Mouse (Mus musculus) spleen, postnatal 36 days (tissue): ENCODE data around the gene Fgf22.
"Not testable (repeated sequence)": the region's sequence is repeated elsewhere in the genome, so short reads cannot be mapped to it uniquely, and the experiment has no call there.

Experiments used
- DNase-seq, 2 experiments: peaks; one replicate each; pipeline ENCODE4 v3.0.0; 2022; ENCODE audit warnings: low spot score in 2 of 2, mixed read lengths in 1 of 2

Fgf22 gene

DNA sequence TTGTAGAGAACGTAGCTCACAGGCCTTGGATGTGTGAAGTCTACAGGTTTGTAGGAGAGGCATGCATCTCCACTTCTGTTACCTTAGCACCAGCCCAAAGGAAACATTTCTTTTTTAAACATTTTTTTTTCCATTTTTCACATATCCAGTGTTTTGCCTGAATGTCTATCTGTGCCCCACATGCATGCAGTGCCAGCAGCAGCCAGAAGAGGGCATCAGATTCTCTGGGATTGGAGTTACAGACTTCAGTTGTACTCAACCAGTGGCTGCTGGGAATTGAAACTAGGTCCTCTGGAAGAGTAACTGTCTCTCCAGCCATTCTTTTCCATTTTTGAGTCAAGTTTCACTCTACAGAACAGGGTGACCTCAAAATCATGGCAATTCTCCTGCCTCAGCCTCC, 22.4 kb upstream of the Fgf22 start:
- DNase-seq = no peak

GRCm38 (mm10) chr10:79733847-79734246, 21.0 kb upstream of the Fgf22 start:
- DNase-seq = no peak

DNA sequence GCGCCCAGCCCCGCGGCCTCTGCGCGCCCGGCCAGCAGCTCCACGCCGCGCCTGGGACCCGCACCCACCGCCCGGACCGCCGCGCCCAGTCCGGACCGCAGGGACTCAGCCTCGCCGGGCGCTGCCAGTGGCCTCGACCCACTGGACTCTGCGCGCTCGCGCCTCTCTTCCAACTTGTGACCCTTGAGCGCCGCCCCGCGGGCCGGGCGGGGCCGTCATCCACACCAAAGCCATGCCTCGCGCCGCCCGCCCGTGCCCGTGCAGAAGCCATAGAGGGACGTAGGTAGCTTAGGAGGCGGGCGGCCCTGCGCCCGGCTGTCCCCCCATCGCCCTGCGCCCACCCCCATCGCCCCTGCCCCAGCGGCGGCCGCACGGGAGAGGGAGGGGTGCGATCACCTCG, 19.5 kb upstream of the Fgf22 start:
- DNase-seq = no peak

DNA sequence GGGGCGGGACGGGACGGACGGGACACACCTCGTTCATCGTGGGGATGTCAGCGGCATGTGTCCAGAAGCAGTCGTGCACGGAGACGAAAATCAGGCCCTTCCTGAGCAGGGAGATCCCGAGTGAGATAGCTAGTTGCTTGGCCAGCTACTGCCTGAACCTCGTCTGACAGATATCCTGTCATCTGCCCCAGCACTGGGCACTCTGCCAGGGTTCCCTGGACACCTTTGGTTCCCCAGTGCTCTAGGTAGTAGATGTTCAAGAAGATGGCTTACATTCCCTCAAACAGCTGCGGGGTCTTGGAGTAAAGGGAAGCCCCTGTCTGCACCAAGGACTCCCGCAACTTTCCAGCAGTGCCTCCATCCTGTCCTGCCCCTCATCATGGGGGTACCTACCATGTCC, 18.2 kb upstream of the Fgf22 start:
- no peak for DNase-seq

DNA sequence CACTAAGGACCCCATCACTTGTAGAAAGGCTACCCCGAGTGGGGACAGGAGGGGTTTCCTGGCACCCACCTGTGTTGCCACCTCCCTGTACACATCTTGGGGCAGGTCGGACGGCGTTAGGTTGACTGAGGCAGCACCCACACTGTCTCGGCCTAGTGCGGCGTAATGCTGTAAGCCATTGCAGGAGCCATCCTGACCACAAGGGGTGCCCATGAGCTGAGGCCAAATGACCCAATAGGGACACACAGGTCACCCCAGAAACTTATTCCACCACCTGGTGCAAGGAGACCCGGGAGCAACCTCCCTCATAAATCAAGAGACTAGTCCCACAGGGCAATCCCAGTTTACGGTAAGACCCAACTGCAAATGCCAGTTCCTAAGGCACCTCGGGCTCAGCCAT, 16.6 kb upstream of the Fgf22 start:
- no peak for DNase-seq

DNA sequence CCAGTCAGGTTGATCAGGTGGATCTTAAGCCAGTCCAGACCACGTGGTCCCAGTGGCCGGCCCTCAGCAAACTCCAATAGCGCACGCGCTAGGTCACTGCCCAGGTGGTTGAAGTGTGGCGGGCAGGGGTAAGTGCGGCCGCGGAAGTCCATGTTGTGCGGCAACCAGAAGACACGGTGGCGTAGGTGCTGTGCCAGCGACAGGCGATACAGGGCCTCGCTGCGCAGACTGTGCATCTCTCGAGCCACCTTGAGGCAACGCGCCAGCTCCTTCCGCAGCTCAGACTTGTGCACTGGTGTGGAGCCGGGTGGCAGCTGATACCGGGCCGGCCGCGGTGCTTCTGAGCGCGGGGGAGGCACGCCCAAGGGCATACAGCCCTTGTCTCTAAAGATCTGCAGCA, 15.6 kb upstream of the Fgf22 start:
- DNase-seq = no peak

DNA sequence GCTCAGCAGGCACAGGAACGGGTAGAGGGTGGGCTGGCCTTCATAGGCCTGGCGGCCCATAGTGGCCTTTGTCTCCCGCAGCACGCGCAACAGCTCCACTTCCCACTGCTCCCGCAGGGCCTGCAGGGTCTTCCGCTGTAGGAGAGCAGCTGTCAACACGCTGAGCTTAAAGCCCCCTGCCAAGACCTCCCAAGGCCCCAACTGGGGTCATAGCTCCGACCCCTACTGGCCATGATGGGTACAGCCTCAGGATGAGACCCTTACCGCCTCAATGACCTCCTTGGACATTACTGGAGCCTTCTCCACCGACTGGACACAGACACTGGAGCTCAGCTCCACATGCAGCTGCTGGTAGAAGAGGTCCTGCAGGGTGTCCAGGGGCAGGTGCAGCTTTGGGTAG, 14.0 kb upstream of the Fgf22 start:
- DNase-seq = no peak

GRCm38 (mm10) chr10:79743161-79743560, 11.7 kb upstream of the Fgf22 start:
- DNase-seq = no peak

DNA sequence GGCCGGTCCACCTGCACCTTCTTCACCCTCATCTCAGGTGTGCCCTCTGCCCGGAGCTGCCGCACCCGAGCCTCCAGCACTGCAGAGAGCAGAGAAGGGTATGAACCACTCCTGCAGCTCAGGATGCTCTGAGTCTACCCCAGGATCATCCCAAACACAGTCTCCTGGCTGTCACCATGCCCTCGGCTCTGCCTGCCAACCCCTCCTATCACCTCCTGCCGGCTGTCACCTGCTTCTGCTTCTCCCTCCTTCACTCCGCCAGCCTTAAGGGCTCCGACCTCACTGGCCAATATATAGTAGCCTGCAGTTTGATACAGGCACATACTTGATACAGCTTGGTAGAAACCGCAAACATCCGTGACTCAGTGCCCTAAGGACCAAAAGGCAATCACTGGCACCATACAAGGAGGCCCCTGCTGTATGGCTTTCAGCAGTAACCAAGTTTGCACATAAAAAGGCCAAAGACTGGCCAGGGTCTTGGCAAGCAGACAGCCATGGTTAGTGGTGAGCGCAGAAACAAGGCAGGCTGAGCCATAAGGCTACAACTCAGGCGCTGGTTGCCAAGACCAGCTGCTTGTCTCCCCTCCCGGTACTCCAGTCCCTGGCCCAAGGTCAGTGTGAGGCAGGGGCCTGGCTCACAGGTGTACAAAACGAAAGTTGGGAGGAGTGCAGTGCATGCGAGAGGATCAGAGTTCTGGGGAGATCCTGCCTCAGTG, 11.1 kb upstream of the Fgf22 start:
- no peak for DNase-seq

- DNase-seq = no peak
Observed at GRCm38 (mm10) chr10:79745411-79745810, 9.5 kb upstream of the Fgf22 start.

DNA sequence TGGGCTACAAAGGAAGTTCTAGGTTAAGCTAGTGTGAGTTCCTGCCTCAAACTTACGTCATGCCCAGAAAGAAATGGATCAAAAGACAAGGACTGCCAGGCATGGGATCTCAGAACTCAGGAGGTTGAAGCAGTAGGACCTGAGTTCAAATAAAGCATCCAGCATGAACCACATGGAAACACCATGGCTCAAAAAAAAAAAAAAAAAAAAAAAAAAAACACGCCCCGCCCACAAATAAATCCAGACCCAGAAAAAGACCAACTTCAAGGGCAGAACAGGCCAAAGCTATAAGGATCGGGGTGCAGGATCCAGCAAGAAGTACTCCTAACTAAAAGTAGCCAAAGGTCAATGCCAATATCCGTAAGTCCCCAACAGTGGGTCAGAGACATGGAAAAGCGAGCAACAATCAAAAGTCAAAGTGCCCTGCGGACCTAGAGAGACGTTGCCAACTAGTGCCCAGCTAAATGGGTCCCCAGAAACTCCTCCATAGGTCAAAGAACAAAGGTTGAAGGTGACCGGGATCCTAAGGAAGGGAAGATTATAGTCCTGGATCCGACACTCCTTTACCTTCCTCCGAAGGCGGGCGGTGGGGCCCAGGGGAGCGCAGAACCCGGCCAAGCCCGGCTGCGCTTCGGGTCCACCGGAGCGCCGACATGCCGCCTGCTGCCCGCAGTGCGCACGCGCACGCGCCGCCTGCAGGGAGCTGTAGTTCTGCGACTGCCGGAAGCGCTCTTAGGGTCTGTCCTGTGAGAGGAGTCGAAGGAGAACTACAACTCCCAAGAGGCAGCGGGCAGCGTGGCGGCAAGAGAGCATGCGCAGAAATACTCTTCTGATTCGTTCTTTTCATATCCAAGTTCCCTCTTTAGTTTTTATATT, 8.7 kb upstream of the Fgf22 start, which contains the start of gene Polrmt:
Gene Polrmt (minus strand): TSS at position 684 of the 876 bp plus-strand sequence.
- peak; percentile 97 to 99 for DNase-seq

DNA sequence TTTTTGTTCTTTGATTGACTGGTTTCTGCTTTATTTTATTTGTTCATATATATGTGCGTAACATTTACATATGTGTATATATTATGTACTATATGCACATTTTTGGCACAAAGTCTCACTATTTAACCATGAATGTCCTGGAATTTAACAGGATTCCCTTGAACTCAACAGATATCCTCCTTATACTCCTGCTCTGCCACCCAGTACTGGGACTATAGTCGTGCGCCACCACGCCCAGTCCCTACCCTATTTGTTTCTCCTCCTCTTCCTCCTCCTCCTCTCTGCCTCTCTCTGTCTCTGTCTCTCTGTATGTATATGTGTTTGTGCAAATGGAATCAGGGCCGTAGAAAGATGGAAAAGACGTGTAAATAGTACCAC, 8.1 kb upstream of the Fgf22 start:
- DNase-seq = peak in 1 of 2 experiments; percentile 32

- no peak for DNase-seq
Observed at GRCm38 (mm10) chr10:79748496-79748895, 6.4 kb upstream of the Fgf22 start.

- no peak for DNase-seq
Observed at GRCm38 (mm10) chr10:79755854-79756253, 978 bp downstream of the Fgf22 start.

DNA sequence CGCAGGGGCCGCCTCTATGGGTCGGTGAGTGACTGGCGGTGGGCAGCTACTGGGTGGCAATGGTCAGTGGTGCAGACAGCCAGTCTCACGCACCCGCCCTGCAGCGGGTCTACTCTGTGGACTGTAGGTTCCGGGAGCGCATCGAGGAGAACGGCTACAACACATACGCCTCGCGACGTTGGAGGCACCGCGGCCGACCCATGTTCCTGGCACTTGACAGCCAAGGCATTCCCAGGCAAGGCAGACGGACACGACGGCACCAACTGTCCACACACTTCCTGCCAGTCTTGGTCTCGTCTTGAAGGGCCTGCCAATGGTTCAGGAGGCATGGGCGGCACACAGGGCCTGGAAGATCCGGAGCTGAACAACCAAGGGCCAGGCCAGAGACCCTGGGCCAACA, 1.8 kb downstream of the Fgf22 start:
- DNase-seq = no peak

DNA sequence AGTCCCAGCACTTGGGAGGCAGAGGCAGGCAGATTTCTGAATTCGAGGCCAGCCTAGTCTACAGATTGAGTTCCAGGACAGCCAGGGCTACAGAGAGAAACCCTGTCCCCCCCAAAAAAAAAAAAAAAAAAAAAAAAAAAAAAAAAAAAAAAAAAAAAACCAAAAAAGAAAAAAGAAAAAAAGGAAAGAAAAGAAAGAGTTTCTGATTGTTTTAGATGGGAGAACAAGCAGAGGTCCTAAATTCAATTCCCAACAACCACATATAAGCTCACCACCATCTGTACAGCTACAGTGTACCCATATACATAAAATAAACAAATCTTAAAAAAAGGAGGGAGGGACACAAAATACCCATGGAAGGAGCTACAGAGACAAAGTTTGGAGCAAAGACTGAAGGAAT, 4.8 kb downstream of the Fgf22 start:
- not testable (repeated sequence) for DNase-seq

DNA sequence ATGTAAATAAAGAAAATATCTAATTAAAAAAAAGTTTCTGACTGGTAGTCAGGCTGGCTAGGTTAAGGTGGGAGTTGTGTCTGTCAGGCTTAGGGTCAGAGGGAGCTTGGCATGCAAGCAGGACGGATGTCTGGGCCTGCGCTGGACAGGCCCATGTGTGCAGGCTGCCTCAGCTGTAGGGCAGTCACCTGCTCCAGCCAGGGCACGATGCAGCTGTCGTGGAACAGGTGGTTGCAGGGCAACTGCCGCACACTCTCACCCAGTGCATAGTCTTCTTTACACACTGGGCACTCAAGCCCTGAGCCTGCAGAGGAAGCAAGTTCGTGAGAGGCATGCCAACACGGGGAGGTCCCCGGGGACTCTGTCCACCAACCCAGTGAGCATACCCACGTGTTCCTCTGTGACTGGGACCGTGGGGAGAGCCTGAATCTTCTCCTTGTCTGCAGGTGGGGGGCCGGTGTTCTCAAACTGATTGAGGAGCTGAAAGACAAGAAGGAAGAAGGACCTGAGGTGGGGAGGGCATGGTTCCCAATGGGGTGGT, 5.8 kb downstream of the Fgf22 start:
- DNase-seq = no peak

DNA sequence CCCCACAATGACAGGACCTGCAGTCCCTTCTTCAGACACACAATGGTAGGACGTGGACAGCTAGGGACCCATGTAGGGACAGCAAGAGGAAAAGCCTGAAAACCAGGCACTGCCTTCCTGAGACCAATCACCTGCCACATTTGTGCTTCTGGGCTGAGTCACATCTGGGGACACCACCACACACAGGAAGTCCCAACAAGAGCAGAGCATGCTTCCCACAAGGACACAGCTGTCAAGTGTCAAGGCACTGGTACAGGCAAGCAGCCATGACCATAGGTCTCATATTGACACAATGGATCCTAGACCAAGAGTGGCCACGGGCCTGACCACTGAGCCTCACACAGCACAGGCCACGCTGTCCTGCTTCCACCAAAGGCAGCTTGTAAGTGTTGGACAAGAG, 8.0 kb downstream of the Fgf22 start:
- no peak for DNase-seq

GRCm38 (mm10) chr10:79764234-79764633, 9.4 kb downstream of the Fgf22 start:
- no peak for DNase-seq

GRCm38 (mm10) chr10:79765228-79765745, 10.4 kb downstream of the Fgf22 start:
- no peak for DNase-seq

- no peak for DNase-seq
Observed at GRCm38 (mm10) chr10:79766001-79766507, 11.2 kb downstream of the Fgf22 start.
